Mouse (Mus musculus): Measurements from ENCODE around the gene Wfs1.

Wfs1 gene

GRCm38 (mm10) chr5:36933383-36933782 is 55.6 kb downstream of the Wfs1 start:
- DNase-seq (ENCODE audit: low spot score) = no peak

- no peak for DNase-seq (ENCODE audit: low spot score)
Measured at GRCm38 (mm10) chr5:36929376-36929775, 59.6 kb downstream of the Wfs1 start.

GRCm38 (mm10) chr5:36928701-36929100 is 60.3 kb downstream of the Wfs1 start:
- DNase-seq (ENCODE audit: low spot score) = no peak

- no peak for DNase-seq (ENCODE audit: low spot score)
Measured at GRCm38 (mm10) chr5:36923826-36924700, 64.9 kb downstream of the Wfs1 start.

GRCm38 (mm10) chr5:36922811-36923210 is 66.2 kb downstream of the Wfs1 start:
- DNase-seq (ENCODE audit: low spot score) = no peak

GRCm38 (mm10) chr5:36921871-36922270 is 67.1 kb downstream of the Wfs1 start:
- no peak for DNase-seq (ENCODE audit: low spot score)

- DNase-seq (ENCODE audit: low spot score) = no peak
Measured at GRCm38 (mm10) chr5:36920072-36920471, 68.9 kb downstream of the Wfs1 start.

GRCm38 (mm10) chr5:36918016-36918415 is 71.0 kb downstream of the Wfs1 start:
- DNase-seq (ENCODE audit: low spot score) = no peak

GRCm38 (mm10) chr5:36917245-36917644 is 71.8 kb downstream of the Wfs1 start:
- DNase-seq (ENCODE audit: low spot score) = no peak

- no peak for DNase-seq (ENCODE audit: low spot score)
Measured at GRCm38 (mm10) chr5:36916581-36916980, 72.4 kb downstream of the Wfs1 start.
